Mouse (Mus musculus) liver, postnatal 0 days (tissue): ENCODE measurements around the gene Cebpg.

Experiments
- CTCF ChIP-seq: sonication (generic); IDR thresholded peaks from 2 replicates; pipeline ENCODE4 v1.5.1; 2016; ENCODE audit warnings: antibody characterized with exemption, low read depth
- EP300 ChIP-seq: IDR thresholded peaks from 2 replicates; pipeline ENCODE4 v1.6.1; 2016; ENCODE audit warnings: antibody characterized with exemption, low read depth, mild to moderate bottlenecking

- TF ChIP-seq CTCF (no peak), EP300 (no peak)
Observed at GRCm38 (mm10) chr7:35006661-35007060, 49.7 kb downstream of the Cebpg start.
